Mouse (Mus musculus) CH12.LX (cell line): ENCODE data around the gene Osbpl6. TPM values are rescaled to one million over a fixed set of nuclear protein-coding genes. Genes with fewer than 3 reads are reported as not detected.

Experiments used
- DNase-seq: peaks from one replicate; pipeline ENCODE4 v3.0.0-alpha.2; 2013; ENCODE audit errors: extremely low read depth
- H3K27ac ChIP-seq: 2 replicates; pipeline ENCODE4 v1.5.1; 2012; ENCODE audit warnings: low read depth, mild to moderate bottlenecking, control low read depth, moderate library complexity; ENCODE audit not compliant: insufficient read depth
- H3K27me3 ChIP-seq: replicated peaks from 2 replicates; pipeline ENCODE3; 2012; ENCODE audit warnings: inconsistent platforms
- H3K36me3 ChIP-seq, 2 experiments: replicated peaks in 1 of 2; 2 replicates each; pipeline versions ENCODE3 to v1.6.1; 2012; ENCODE audit warnings: inconsistent platforms in 1 of 2, low read length in 1 of 2, mild to moderate bottlenecking in 1 of 2, mixed read lengths in 1 of 2, moderate library complexity in 1 of 2; ENCODE audit not compliant: control insufficient read depth in 1 of 2, insufficient read depth in 1 of 2
- H3K4me1 ChIP-seq, 2 experiments: 2 replicates each; pipeline ENCODE4 v1.6.1; 2012; ENCODE audit warnings: inconsistent platforms in 1 of 2, moderate library complexity in 1 of 2; ENCODE audit not compliant: insufficient read depth in 2 of 2, control insufficient read depth in 1 of 2
- H3K4me2 ChIP-seq: 2 replicates; pipeline ENCODE4 v1.6.1; 2012; ENCODE audit warnings: low read depth, mild to moderate bottlenecking, control low read depth; ENCODE audit not compliant: poor library complexity, insufficient read depth, severe bottlenecking
- H3K4me3 ChIP-seq, 3 experiments: fragments of 150-350 bp in 1 of 3; sonication (generic) in 1 of 3; replicated peaks in 1 of 3; 2 replicates each; pipeline versions ENCODE3 to v1.5.1; 2011 to 2012; ENCODE audit warnings: low read depth in 2 of 3, low read length in 2 of 3, mild to moderate bottlenecking in 2 of 3, moderate library complexity in 2 of 3, control low read depth in 1 of 3, improper control_type of control experiment in 1 of 3, inconsistent platforms in 1 of 3, mixed read lengths in 1 of 3; ENCODE audit not compliant: poor library complexity in 1 of 3
- H3K79me2 ChIP-seq: replicated peaks from 2 replicates; pipeline ENCODE4 v1.6.1; 2012; ENCODE audit warnings: mild to moderate bottlenecking, moderate library complexity; ENCODE audit not compliant: control insufficient read depth, poor library complexity, insufficient read depth, severe bottlenecking; ENCODE audit errors: extremely low read depth
- H3K9ac ChIP-seq: 2 replicates; pipeline ENCODE4 v1.6.1; 2012; ENCODE audit warnings: low read depth, mild to moderate bottlenecking, control low read depth, moderate library complexity; ENCODE audit not compliant: insufficient read depth
- H3K9me3 ChIP-seq: replicated peaks from 2 replicates; pipeline ENCODE3; 2012; ENCODE audit warnings: low read length, inconsistent platforms, mixed read lengths
- BHLHE40 ChIP-seq: IDR thresholded peaks from 2 replicates; pipeline ENCODE4 v1.6.1; 2011; ENCODE audit warnings: mild to moderate bottlenecking, low read depth, low read length, improper control_type of control experiment
- CTCF ChIP-seq, 2 experiments: IDR thresholded peaks in 1 of 2; conservative IDR thresholded peaks in 1 of 2; 2 replicates each; pipeline ENCODE4 v1.5.1; 2011 to 2012; ENCODE audit warnings: low read depth in 2 of 2, low read length in 2 of 2, improper control_type of control experiment in 1 of 2, inconsistent platforms in 1 of 2, mild to moderate bottlenecking in 1 of 2, moderate library complexity in 1 of 2
- ETS1 ChIP-seq: conservative IDR thresholded peaks from 2 replicates; pipeline ENCODE4 v1.6.1; 2012; ENCODE audit warnings: low read depth, mild to moderate bottlenecking, inconsistent platforms, low read length, improper control_type of control experiment, moderate library complexity
- GABPA ChIP-seq: IDR thresholded peaks from 2 replicates; pipeline ENCODE4 v1.6.1; 2012; ENCODE audit warnings: low read depth, low read length, improper control_type of control experiment, inconsistent platforms; ENCODE audit not compliant: insufficient replicate concordance
- HCFC1 ChIP-seq: IDR thresholded peaks from 2 replicates; pipeline ENCODE4 v1.6.1; 2012; ENCODE audit warnings: low read depth, mild to moderate bottlenecking, inconsistent platforms, low read length, improper control_type of control experiment
- IRF4 ChIP-seq: IDR thresholded peaks from 2 replicates; pipeline ENCODE4 v1.6.1; 2014; ENCODE audit warnings: low read depth, mild to moderate bottlenecking, inconsistent platforms, low read length, improper control_type of control experiment
- JUND ChIP-seq: conservative IDR thresholded peaks from 2 replicates; pipeline ENCODE4 v1.6.1; 2011; ENCODE audit warnings: low read depth, low read length, improper control_type of control experiment
- KAT2A ChIP-seq: IDR thresholded peaks from 2 replicates; pipeline ENCODE4 v1.6.1; 2012; ENCODE audit warnings: low read length, improper control_type of control experiment, inconsistent platforms; ENCODE audit not compliant: insufficient replicate concordance
- MAFK ChIP-seq: IDR thresholded peaks from 2 replicates; pipeline ENCODE4 v1.6.1; 2011; ENCODE audit warnings: low read length, improper control_type of control experiment; ENCODE audit not compliant: insufficient replicate concordance
- MAX ChIP-seq: IDR thresholded peaks from 2 replicates; pipeline ENCODE4 v1.6.1; 2011; ENCODE audit warnings: low read length, improper control_type of control experiment
- MAZ ChIP-seq: IDR thresholded peaks from 2 replicates; pipeline ENCODE4 v1.6.1; 2012; ENCODE audit warnings: low read depth, mild to moderate bottlenecking, inconsistent platforms, low read length, improper control_type of control experiment, moderate library complexity
- MEF2A ChIP-seq: IDR thresholded peaks from 2 replicates; pipeline ENCODE4 v1.6.1; 2014; ENCODE audit warnings: low read depth, mild to moderate bottlenecking, inconsistent platforms, low read length, improper control_type of control experiment, borderline replicate concordance
- MXI1 ChIP-seq: IDR thresholded peaks from 2 replicates; pipeline ENCODE4 v1.6.1; 2011; ENCODE audit warnings: mild to moderate bottlenecking, low read depth, low read length, improper control_type of control experiment
- NRF1 ChIP-seq: IDR thresholded peaks from 2 replicates; pipeline ENCODE4 v1.6.1; 2014; ENCODE audit warnings: low read depth, mild to moderate bottlenecking, inconsistent platforms, low read length, improper control_type of control experiment, moderate library complexity
- POLR2AphosphoS2 ChIP-seq: IDR thresholded peaks from 2 replicates; pipeline ENCODE4 v1.6.1; 2011; ENCODE audit warnings: low read depth, low read length, improper control_type of control experiment
- RAD21 ChIP-seq: IDR thresholded peaks from 2 replicates; pipeline ENCODE4 v1.6.1; 2011; ENCODE audit warnings: low read depth, mild to moderate bottlenecking, low read length, improper control_type of control experiment, moderate library complexity
- SMC3 ChIP-seq: IDR thresholded peaks from 2 replicates; pipeline ENCODE4 v1.6.1; 2011; ENCODE audit warnings: low read depth, low read length, improper control_type of control experiment
- TCF12 ChIP-seq: IDR thresholded peaks from 2 replicates; pipeline ENCODE4 v1.6.1; 2014; ENCODE audit warnings: low read depth, mild to moderate bottlenecking, inconsistent platforms, low read length, improper control_type of control experiment
- UBTF ChIP-seq: IDR thresholded peaks from 2 replicates; pipeline ENCODE4 v1.6.1; 2012; ENCODE audit warnings: low read depth, mild to moderate bottlenecking, inconsistent platforms, low read length, improper control_type of control experiment, moderate library complexity
- USF1 ChIP-seq: IDR thresholded peaks from 2 replicates; pipeline ENCODE4 v1.6.1; 2014; ENCODE audit warnings: low read depth, mild to moderate bottlenecking, inconsistent platforms, low read length, improper control_type of control experiment
- ZC3H11A ChIP-seq: IDR thresholded peaks from 2 replicates; pipeline ENCODE4 v1.6.1; 2012; ENCODE audit warnings: low read depth, mild to moderate bottlenecking, inconsistent platforms, low read length, improper control_type of control experiment
- ZMIZ1 ChIP-seq: IDR thresholded peaks from 2 replicates; pipeline ENCODE4 v1.6.1; 2012; ENCODE audit warnings: low read depth, mild to moderate bottlenecking, inconsistent platforms, low read length, improper control_type of control experiment
- dilution Hi-C: fragments of 300-500 bp; cut with MboI; formaldehyde crosslinking; loops from 2 replicates; pipeline ENCODE4 v1.14.3; 2020; ENCODE audit warnings: low sequenced_read_pairs; ENCODE audit not compliant: extremely low pct_unique_long_range_greater_than_20kb, extremely low pct_ligation_motif_present
- in situ Hi-C: fragments of 300-500 bp; cut with MboI; formaldehyde crosslinking; loops from 3 replicates; pipeline ENCODE4 v1.14.3; 2019; ENCODE audit warnings: low sequenced_read_pairs, low pct_ligation_motif_present, low pct_unique_long_range_greater_than_20kb, mixed read lengths
- polyA plus RNA-seq: library from polyadenylated mRNA; unstranded; fragments of >175 nt; gene quantifications from 2 replicates; pipeline ENCODE4 v1.2.1, GENCODE M21; 2012; ENCODE audit warnings: low read depth; ENCODE audit not compliant: insufficient read length
- total RNA-seq, 2 experiments: library from RNA; depleted of rRNA; stranded (reverse); fragments of 300-350 nt in 1 of 2; fragments of >200 nt in 1 of 2; gene quantifications; 2 replicates each; pipeline ENCODE4 v1.2.3; 2012 to 2014

Gene Osbpl6
- total and polyA plus RNA-seq, 3 experiments, result 0.19 to 0.60 (median 0.38) TPM

GRCm38 (mm10) chr2:76511281-76511721 lies 105.0 kb downstream of the Osbpl6 start:
- Histone ChIP-seq H3K27ac (no peak overlapping the region), H3K4me3 (no peak overlapping the region), H3K4me1 (no peaks in the 10 kb centered on the region), H3K4me2 (no peak overlapping the region), H3K9ac (no peak overlapping the region), H3K36me3 (no peaks in the 10 kb centered on the region), H3K9me3 (no peaks in the 10 kb centered on the region)
- dilution Hi-C loops, result no loop called here
- DNase-seq, result no peak
- TF ChIP-seq NRF1 (no peak), BHLHE40 (no peak), ZC3H11A (no peak)
- TF ChIP-seq, all 38 proteins: peak for 0
- Histone ChIP-seq H3K79me2 (no peaks in the 10 kb centered on the region), H3K27me3 (no peaks in the 10 kb centered on the region)
- in situ Hi-C loops, result no loop called here

DNA sequence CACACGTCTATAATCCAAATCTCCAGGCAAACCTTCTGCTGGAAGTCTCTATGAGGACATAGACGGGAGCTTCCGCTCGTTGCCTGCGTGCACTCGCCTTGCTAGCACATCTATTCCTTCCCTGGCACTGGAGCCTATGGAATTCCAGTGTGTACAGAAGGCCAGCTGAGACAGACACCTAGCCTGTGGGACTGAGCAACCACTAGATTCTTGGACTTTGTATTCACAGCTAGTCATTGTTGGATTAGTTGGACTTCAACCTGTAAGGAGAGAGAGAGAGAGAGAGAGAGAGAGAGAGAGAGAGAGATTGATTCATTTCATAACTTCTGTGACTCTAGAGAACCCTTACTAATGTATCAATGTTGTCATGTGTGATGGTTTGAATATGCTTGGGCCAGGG lies 105.8 kb downstream of the Osbpl6 start:
- Histone ChIP-seq H3K27ac (no peak overlapping the region), H3K4me1 (no peaks in the 10 kb centered on the region), H3K9ac (no peak overlapping the region), H3K27me3 (no peaks in the 10 kb centered on the region), H3K4me2 (no peak overlapping the region), H3K4me3 (no peak overlapping the region), H3K79me2 (no peaks in the 10 kb centered on the region), H3K9me3 (no peaks in the 10 kb centered on the region), H3K36me3 (no peaks in the 10 kb centered on the region)
- in situ Hi-C loops, result no loop called here
- DNase-seq, result no peak
- TF ChIP-seq MAZ, result no peak
- no peak for TF ChIP-seq JUND
- no peak for TF ChIP-seq NRF1
- TF ChIP-seq ZMIZ1, result no peak
- TF ChIP-seq MEF2A, result no peak
- no peak for TF ChIP-seq TCF12
- no peak for TF ChIP-seq UBTF
- TF ChIP-seq USF1, result no peak
- dilution Hi-C loops, result no loop called here

- Histone ChIP-seq H3K9me3 (no peaks in the 10 kb centered on the region), H3K79me2 (no peaks in the 10 kb centered on the region), H3K4me1 (peaks cover 0 to 2% of the 10 kb centered on the region in 2 experiments; a peak in 1 of 4 replicates), H3K9ac (no peak overlapping the region), H3K27me3 (no peaks in the 10 kb centered on the region), H3K36me3 (no peaks in the 10 kb centered on the region), H3K4me3 (no peak overlapping the region), H3K27ac (no peak overlapping the region), H3K4me2 (no peak overlapping the region)
- dilution Hi-C loops (no loop called here), in situ Hi-C loops (no loop called here)
- TF ChIP-seq MAFK, result no peak
- TF ChIP-seq RAD21, result no peak
- no peak for TF ChIP-seq GABPA
- no peak for TF ChIP-seq UBTF
- no peak for TF ChIP-seq CTCF (conservative IDR thresholded peaks at IDR 0.05 in 1 of 2, IDR thresholded peaks at IDR 0.05 in 1 of 2; ENCODE audit: low read depth in 2 of 2, low read length in 2 of 2)
- no peak for TF ChIP-seq SMC3
- TF ChIP-seq NRF1, result no peak
- TF ChIP-seq ZMIZ1, result no peak
- TF ChIP-seq ETS1, result no peak
- TF ChIP-seq MXI1, result no peak
- no peak for TF ChIP-seq HCFC1
- no peak for TF ChIP-seq USF1
- TF ChIP-seq TCF12, result no peak
- no peak for TF ChIP-seq POLR2AphosphoS2
- TF ChIP-seq IRF4, result no peak
- TF ChIP-seq MAX, result no peak
- TF ChIP-seq MAZ, result no peak
- TF ChIP-seq MEF2A, result no peak
- no peak for TF ChIP-seq BHLHE40
- no peak for TF ChIP-seq KAT2A
- DNase-seq, result no peak
Measured at GRCm38 (mm10) chr2:76512888-76513287, 106.6 kb downstream of the Osbpl6 start.
